Mouse (Mus musculus): ENCODE data around the gene Fggy.

The Fggy gene

DNA sequence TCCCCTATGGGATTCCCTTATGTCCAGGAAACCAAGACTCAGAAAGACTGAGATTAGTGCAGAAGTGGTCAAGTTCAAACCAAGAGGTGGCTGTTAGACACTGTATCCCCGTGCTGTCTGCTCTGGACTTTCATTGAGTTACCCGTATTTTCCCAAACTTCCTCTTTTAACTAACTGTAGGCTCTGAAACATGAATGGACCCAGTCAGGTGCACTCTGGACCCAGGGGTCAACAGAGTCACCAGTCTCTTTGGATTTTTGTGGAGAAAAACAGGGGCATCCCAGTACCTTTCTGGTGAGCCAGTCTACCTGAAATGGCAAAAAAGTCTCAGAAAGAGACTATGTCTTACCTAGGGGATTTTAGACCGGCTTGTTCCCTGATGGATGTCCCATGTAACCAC, 33.6 kb downstream of the Fggy start:
- DNase-seq (ENCODE audit: low spot score) = no peak

DNA sequence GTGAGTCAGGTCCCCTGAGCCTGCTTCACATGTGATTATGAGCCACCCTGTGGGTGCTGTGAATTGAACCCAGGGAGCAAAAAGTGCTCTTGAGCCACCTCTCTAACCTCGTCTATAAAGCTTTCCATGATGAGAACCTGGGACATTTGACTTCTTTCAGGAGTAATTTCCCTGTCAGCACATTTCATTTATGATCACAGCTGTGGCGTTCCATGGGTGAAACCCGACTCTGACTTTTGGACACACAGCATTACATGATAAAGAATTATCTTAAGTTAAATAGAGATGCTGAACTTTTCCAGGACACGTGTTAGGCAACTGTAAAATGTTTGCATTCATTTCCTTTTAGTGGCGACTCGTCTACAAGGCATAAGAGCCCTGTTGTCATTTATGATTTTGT, 39.9 kb downstream of the Fggy start:
- no peak for DNase-seq (ENCODE audit: low spot score)

DNA sequence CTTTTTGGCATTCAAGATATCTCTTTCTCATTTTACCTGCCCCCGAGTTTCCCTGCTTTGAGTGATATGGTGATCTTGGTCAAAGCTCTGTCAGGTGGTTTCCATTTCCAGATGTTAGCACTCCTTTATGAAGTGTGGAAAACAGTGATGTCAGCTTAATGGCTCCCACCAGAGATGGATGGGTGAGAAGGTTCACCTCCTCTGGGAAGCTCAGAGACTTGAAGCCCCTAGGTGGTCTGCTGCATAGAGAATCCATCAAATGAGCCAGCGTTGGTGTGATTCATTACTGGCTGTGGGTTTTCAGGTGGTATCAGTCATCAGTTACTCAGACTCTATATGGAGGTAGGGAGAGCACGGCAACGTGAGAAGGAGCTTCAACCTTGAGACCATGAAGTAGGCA, 44.5 kb downstream of the Fggy start:
- DNase-seq (ENCODE audit: low spot score) = no peak

DNA sequence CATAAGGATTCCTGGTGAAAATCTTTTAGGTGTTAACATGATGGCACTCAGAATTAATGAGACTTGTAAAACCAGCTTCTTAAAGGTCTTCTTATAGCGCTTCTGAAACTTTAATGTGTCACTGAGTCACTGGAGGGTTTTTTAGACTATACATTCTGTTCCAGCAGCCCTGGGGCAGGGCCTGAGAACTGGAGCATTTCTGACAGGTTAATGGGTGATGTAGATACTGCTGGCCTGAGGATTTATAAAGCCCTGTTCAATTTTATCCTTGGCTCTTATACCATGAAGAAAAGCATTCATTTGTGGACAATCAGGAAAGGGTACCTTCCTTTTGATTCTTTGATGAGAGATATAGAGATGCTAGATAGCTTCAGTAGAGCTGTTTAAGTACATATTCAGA, 45.9 kb downstream of the Fggy start:
- DNase-seq (ENCODE audit: low spot score) = no peak

DNA sequence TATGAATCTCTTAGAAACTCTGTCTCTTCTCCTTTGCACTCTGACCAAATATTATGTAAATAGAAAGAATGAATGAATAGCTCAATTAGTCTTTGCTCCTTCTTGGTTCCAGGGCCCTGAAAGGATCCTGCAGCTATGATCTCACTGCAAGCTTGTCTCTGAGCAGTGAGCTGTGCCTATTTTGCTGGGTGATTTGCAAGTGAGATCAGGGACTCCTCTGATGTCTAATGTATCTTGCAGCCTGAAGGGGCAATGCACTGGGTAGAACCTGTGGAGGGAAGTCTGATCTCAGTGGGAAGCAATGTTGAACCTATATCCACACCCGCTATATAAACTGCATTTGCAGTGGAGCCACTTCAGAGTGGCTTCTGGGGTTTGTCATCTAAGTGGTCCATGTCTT, 53.4 kb downstream of the Fggy start:
- DNase-seq (ENCODE audit: low spot score) = no peak

DNA sequence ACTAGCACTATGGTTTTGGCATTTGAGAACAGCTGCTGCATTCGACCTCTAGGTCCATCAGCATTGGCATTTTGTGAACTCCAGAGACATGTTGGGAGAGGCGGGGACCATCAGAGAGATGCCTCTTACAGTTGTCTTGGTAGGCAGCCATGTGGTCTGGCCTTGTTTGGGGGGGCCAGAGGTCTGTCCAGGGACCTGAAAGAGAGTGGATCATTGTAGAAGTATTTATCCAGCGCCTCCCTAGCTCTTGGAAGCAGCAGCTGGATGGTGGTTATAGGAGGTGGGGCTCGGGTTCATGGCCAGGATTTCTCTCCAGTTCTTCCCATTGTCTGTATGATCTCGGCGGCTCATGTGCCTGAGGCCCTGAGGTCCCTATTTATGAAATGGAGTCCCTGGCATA, 54.1 kb downstream of the Fggy start:
- no peak for DNase-seq (ENCODE audit: low spot score)

DNA sequence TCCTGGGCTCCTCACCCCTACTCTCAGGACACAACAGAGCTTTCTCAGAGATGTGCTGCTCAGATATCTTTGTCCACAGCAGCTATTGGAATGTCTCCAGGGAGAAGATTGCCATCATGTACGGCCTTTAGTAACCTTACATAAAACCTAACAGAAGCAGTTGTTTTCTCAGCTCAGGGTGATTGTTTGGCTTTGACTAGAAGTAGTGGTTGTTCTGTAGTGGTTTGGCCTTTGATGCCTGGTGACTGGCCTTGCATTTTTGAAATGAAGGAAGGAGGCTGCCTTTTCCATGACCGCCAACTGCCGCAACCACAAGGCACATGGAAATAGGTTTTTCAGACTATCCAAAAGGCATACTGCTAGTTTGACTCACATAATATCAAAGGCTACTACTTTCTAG, 63.7 kb downstream of the Fggy start:
- DNase-seq (ENCODE audit: low spot score) = no peak

DNA sequence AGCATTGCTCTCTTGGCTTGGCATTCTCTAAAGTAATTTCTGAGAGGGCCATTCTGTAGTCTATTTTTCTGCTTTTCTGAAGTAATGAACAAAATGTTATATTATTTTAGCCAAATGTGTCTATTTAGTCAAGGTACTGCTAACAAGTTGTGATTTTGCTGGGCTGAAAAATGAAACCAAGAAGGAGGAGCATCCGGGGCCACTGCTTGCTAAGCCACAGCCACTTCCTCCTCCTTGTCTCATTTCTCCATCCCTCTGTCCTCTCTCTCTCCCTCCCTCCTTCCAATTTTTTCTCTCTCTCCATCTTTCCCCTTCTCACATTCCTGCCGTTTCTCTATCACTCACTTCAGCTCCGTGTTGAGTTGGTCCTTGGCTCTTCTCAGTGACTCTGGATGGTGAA, 67.4 kb downstream of the Fggy start:
- DNase-seq (ENCODE audit: low spot score) = no peak

DNA sequence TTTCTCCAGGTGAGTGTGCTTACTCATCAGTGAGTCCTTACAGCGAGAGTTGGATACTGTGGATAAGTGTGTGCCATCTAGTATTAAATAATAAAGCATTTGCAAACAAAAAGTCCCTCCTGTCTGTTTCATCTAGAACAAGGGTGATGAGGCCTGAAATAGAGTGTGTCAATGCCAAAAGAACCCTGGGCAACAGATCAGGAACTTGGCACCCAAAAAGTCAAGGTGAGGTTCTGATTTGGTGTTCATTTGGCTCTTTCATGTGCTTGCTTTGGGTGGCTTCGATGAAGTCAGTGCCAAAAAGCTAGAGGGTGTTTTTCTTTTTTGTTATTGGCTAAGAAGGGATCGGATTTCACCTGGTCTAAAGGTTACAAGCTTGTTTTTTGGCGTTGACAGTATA, 68.3 kb downstream of the Fggy start:
- DNase-seq (ENCODE audit: low spot score) = no peak

DNA sequence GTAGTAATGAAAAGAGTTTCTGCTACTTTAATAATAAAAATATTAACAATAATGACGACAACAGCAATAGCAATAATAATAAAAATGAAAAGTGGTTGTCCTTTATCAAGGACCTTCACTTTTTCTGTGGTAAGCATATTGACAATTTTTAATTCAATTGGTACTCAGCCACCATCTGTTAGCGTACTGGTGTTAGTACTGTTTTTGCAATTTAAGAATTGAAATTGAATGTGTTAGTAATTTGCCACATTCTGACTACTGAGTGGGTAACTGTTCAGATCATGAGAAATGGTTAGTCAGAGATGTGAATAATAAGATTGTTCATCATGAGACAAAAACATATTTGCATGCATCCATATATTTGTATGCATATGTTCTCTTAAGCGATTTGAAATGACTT, 68.9 kb downstream of the Fggy start:
- DNase-seq (ENCODE audit: low spot score) = no peak

DNA sequence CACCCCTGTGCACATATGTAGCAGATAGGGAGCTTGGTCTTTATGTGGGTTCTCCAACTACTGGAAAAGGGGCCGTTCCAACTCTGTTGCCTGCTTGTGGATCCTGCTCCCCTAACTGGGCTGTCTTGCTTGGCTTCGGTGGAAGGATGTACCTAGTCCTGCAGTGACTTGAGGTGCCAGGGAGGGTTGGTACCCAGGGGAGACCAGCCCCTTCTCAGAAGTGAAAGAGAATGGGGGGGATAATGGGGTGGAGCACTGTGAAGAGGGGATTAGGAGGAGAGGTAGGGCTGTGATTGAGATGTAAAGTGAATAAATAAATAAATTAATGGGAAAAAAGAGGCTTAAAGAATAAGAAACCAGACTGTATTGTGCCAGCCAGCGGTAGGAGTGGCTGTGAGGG, 77.6 kb downstream of the Fggy start:
- no peak for DNase-seq (ENCODE audit: low spot score)

DNA sequence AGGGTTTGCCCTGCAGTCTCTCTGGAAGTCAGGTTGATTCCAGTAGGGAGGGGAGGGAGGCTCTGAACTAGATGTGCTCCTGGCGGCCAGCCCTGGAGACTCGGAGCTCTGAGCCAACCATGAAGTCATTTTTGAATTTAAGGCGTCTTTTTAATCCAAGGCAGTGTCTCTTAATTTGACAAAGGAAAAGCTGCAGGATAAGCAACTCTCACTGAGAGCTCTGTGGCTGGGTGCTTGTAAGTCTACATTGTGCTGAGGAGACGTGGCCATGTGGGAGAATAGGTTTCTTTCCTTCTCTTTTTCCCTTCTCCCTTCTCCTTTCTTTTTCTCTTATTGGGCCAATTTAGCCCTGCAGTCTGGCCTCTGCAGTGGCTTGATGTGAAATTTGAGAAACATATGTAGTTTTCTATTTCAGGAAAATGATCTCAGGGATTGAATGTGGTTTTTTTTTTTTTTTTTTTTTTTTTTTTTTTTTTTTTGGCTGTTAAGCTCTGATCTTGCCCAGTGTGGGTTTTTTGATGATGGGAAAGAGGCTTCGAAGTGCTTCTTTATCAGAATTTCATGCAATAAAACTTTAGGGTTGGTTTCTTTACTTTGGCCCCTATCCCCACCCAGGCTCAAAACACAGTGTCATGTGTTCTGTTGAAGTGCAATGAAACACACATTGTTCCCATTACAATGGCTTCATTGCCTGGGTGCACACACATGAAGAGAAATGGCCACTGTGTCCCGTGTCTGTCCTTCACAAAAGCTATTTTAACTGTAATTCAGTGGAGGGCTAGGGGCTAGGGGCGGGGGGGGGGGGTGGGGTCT, 79.8 kb downstream of the Fggy start:
- DNase-seq (ENCODE audit: low spot score) = peak; percentile 51

DNA sequence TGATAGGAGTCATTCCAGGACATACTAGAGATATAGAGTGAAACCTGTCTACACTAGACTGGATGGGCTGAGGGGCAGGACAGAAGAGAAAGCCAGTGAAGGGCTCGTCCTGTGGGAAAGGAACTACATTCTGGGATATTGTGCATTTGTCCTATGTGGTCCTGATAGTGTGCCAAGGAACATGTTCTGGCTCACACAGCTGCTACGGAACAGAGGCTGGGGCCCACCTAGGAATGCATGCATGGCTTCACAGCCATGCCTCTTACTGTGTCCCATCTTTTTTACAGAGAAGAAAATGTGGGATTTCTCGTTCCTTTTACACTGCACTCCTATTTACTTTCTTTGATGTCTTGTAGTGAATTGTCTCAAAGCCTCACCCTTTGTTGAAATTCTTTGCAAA, 80.8 kb downstream of the Fggy start:
- DNase-seq (ENCODE audit: low spot score) = no peak

DNA sequence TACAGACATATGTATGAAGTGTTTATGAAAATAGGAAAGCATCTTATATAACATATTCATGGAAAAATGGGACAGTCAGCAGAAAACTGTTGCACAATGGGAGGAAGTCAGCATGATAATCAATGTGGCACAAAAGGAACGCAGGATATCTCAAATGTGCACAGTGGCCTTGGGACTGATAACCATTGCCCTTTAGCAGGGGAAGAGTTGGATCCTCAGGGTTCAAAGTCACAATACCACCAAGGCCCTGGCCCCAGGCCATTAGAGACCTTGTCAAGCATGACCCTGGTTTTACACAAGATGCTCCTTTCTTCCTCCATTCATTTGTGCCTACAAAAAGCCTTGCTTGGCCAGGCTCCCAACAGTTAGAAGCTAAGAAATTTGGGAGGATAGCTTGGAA, 83.5 kb downstream of the Fggy start:
- no peak for DNase-seq (ENCODE audit: low spot score)

DNA sequence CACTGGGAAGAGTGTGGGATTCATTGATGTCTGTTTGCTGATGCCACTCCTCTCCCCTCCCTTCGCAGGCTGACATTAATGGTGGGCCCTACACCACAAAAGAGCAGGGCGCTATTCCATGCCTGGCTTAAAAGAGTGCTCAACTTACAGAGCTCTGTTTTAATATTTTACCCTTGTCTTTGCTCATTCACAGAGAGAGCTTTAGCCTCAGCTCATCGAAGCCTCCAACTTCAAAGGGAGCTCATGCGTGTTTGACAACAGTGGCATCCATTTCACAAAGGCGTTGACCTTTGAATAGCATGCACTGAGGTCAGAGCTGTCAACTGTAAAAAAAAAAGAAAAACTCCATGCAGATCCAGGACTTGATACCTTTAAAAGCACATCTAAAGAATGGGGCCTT, 86.7 kb downstream of the Fggy start:
- DNase-seq (ENCODE audit: low spot score) = no peak

DNA sequence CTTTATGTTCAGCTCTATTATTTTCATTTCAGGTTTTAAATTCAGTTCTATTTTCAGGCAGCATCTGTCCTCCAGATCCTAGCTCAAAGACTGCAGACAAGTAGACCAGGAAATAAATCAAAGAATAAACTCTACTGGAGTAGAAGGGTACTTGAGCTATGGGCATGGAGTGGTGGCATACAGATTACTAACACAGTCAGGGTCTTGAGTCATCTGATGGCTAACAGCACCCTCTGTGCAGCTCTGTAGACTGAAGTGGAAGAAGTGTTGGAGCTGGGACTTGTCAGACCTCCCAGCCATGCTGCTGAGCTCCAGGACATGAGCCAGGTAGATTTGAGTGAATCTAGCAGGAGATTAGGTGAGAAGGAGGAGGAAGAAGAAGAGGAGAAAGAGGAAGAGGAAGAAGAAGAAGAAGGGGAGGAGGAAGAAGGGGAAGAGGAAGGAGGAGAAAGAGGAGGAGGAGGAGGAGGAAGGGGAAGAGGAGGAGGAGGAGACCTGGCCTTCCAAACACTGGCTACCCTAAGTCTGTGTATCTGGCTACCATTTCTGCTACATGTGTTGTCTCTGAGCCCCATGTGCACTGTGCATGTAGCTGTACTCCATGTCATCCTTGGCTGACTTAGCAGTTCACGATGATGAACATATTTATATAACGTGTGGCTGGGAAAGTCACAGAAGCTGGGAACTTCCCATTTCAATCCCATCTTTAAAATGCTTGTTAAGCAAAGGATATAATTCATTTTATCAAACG, 91.7 kb downstream of the Fggy start:
- DNase-seq (ENCODE audit: low spot score) = no peak

DNA sequence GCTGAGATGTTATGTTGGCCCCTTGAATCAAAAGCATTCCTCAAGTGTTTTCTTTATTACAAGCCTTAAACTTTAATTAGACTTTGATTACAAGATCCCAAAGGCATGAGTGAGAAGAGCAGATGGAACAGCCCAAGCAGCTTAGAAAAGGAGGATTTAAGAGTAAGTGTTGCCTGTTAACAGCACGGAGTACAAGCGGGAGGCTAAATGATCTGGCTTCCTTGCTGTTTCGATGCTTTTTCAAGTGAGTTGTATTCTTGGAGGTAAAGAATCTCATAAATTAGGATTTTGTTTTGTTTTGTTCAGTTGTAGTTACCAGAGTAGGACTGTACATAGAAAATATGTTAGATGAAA, 92.2 kb downstream of the Fggy start:
- no peak for DNase-seq (ENCODE audit: low spot score)

DNA sequence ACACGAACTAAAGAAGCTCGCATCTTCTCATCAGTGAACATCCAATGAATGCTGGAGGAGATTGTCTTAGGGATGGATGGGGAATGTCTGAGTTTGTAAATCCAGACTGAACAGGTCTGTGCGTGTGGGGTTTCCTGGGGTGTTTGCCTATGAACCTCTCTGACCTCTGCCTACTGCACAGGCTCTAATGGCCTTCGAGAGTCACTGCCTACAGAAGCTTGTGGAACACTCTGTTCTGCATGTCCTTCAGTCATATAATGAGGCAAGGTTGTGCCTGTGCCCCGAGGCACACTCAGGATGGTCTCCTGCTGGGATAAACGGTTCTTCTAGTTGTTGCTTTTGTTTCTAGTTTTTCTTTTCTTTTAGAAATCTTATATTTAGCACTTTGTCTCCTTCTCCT, 92.7 kb downstream of the Fggy start:
- no peak for DNase-seq (ENCODE audit: low spot score)

DNA sequence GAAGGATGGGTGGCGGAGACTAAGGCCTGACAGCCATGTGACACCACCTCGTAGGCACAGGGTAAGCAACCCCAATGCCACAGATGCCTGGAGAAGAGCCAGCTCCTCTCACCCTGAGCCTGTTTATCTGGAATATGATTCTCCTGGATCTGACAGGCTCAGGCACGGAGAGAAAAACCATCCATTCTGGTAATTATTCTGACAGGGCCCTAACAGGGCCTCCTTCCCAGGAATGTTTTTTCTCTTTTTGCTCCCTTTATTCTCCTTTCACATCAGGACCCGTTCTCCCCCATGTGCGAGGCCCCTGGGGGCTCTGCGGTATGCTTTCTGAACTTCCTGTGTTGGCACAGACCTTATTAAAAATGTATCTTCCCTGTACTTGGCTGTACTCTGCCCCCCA, 94.7 kb downstream of the Fggy start:
- no peak for DNase-seq (ENCODE audit: low spot score)

DNA sequence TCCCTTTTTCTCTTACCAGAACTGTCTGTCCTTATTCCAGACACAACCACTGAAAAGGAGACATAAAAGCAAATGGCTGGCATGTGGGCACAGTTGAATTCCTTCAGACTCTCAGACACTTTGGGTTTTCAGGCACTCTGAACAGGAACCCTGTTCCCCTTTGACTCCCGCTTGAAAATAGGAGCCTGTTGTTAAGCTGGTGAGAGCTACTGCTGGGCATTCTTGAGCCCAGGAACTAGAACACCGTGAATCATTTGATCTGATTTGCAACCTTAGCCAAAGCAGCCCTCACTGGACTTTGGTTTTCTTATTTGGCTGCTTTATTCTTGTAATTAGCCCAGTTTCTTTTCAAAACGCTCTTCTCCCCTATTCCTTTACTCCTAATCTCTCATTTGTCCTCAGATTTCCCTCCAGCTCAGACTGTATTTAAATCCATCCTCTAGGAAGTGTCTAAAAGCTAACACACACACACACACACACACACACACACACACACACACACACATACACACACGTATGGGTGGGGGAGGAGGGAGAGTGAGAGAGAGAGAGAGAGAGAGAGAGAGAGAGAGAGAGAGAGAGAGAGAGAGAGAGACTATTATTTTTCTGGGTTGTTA, 96.1 kb downstream of the Fggy start:
- DNase-seq (ENCODE audit: low spot score) = no peak

DNA sequence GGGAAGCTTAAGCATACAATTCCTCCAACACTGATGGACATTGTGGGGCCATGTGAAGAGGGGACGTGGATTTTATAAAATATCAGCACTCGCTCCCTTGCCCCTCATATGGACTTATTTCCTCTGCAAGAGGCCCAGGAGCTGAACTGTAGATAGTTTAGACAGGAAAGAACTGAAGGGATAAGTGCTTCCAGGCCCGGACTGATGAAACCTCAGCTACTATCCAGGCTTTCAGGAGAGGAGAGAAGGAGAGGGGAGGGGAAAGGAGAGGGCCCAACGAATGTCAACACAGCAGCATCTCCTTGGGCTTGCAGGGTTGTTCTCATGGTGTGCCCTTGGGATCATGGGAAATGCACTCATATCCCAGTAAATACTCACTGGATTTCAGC, 96.6 kb downstream of the Fggy start:
- no peak for DNase-seq (ENCODE audit: low spot score)

DNA sequence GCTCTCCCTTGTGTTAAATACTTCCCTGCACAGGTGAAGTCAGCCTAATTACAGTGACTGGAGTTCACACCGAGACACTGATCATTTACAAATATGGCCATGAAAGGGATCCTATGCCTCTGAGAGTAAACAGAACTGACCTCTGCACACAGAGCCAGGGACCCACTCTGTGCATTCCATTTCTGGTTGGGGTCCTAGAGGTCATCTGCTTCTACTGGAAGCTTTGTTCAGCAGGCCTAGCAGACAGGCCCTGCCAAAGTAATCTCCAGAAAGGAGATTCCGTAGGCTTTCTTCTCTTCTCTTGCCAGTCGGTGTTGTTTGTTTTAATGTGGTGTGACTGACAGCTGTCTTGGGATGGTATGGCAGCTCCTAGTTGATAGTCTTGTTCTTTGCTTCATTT, 101.7 kb downstream of the Fggy start:
- no peak for DNase-seq (ENCODE audit: low spot score)

DNA sequence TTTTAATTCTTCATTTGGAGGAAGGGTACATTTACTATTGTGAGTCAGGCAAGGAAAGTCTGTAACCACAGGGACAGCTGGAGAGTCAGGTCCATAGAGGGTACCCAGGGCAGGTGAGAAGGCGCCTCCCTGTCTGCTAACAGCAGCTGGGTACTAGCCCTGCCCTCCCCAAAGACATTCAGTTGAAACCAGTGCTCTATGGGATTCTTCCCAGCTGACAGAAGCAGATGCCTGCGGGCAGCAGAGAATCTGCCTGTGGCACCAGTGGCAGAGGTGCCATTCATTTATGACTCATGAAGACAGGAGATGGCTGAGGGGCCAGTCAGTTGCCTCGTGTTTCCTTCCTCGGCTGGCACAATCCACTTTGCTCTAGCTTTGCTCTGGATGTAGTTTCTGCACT, 106.3 kb downstream of the Fggy start:
- DNase-seq (ENCODE audit: low spot score) = no peak

DNA sequence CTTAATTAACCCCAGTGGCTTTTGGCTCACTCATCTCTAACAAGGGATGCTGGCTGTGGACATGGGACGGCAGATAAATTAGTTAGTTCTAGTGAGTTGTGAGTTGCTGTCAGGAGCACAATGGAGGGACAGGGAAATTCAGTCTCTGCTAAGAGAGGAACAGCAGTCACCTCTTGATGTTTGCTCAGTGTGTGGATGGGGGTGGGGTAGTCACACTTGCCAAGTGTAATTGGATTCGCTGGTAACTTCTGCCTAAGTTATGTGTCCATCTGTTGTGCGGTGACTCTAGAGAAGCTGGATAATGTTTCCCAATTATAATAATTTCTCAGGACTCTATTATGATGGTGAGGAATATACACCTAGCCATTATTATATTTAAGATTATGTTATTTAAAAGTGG, 107.0 kb downstream of the Fggy start:
- no peak for DNase-seq (ENCODE audit: low spot score)

All from lung, postnatal 25 days (tissue).